ENCODE assay signal across 10 mouse cellular contexts in the genomic region with DNA sequence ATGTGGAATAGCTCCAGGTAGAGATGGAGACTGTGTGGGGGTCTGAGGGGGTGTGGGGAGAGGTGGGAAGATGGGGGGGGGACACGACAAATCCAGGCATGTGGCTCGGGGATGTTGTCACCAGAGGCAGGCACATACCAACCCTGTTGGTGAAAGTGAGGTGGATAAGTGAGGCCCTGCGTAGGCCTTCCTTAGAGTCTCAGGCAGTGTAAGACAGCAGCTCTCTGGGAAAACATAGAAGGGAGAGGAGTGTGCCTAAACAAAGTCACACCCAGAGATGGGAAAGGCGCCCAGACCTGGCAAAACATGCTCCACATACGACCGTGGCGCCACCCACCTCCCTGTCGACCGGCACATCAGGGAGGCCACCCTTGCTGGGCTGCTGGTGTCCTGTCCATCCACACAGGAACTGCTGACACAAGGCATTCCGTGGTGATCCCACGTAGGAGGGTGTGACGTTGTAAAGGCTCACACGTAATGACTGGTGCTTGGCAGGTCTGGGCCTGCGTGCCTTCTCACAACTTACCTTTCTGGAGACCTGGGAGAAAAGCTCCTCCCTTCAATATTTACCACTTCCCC. TPM values are rescaled to one million over a fixed set of nuclear protein-coding genes. Genes with fewer than 3 reads are reported as not detected.
A peak's percentile ranks its signal among the peaks of the same experiment; 100 is the strongest.
DNase-seq lines count a peak whose midpoint lies in the region; ATAC-seq lines count a peak whose summit lies in the region.
"Had no signal": no experiment of that assay in that cellular context is flagged by ENCODE, and none has a peak within 500 bp of the region (broad histone marks: within the 10 kb centered on the region; RNA-seq: fewer than 3 reads in every experiment).

No protein-coding gene starts in this region.

- no peak for DNase-seq in heart, adult 11 months
- peak; percentile 60 to 68 for DNase-seq in urinary bladder, adult 18-20 months (ENCODE audit: low spot score in 2 of 2)
- no peak for DNase-seq in urinary bladder, postnatal 4 days (ENCODE audit: low spot score in 2 of 2)
- DNase-seq in urinary bladder, postnatal 25 days (ENCODE audit: low spot score), result peak; percentile 45
- DNase-seq in embryo, embryonic 10 days (ENCODE audit: low spot score), result no peak
- no peak for DNase-seq in spleen, postnatal 14 days (ENCODE audit: low spot score in 2 of 2)

- H3K9ac ChIP-seq in heart, embryonic 16.5 days (ENCODE audit: low read length), result no peak overlapping the region
- no peak overlapping the region for H3K9ac ChIP-seq in intestine, embryonic 15.5 days

- no peaks in the 10 kb centered on the region for H3K27me3 ChIP-seq in heart, embryonic 16.5 days (ENCODE audit: control insufficient read depth, insufficient read depth, low read length)
- no peaks in the 10 kb centered on the region for H3K27me3 ChIP-seq in intestine, embryonic 15.5 days (replicated peaks)

- no peak overlapping the region for H3K4me2 ChIP-seq in heart, embryonic 16.5 days (ENCODE audit: low read depth, low read length)
- H3K4me2 ChIP-seq in intestine, embryonic 15.5 days (replicated peaks), result 0 out of 2 replicates have a peak overlapping the region, but pooled peaks have one; percentile 4

- WGBS in heart, embryonic 16.5 days, result 58% methylated on average over 14 of the region's 14 CpGs
- WGBS in intestine, embryonic 15.5 days, result 48% methylated on average over 14 of the region's 14 CpGs

- no peaks in the 10 kb centered on the region; the same call in 1 of the 2 replicates for H3K36me3 ChIP-seq in heart, embryonic 16.5 days (ENCODE audit: control insufficient read depth, insufficient read depth)
- H3K36me3 ChIP-seq in intestine, embryonic 15.5 days, result no peaks in the 10 kb centered on the region
- H3K36me3 ChIP-seq: hindbrain, embryonic 10.5 days had no signal

- ATAC-seq in heart, embryonic 16.5 days (replicated peaks; ENCODE audit: extremely low read depth, insufficient read depth, low FRiP score), result no peak
- no peak for ATAC-seq in intestine, embryonic 15.5 days

- peaks cover 22% of the 10 kb centered on the region for H3K4me1 ChIP-seq in heart, embryonic 16.5 days (ENCODE audit: control insufficient read depth, insufficient read depth, low read length)
- peaks cover 6% of the 10 kb centered on the region for H3K4me1 ChIP-seq in intestine, embryonic 15.5 days (replicated peaks)

- peak overlapping the region; percentile 23; the same call in 1 of the 2 replicates for H3K27ac ChIP-seq in heart, embryonic 16.5 days (ENCODE audit: low read length)
- H3K27ac ChIP-seq in intestine, embryonic 15.5 days, result no peak overlapping the region
- H3K27ac ChIP-seq: hindbrain, embryonic 10.5 days; layer of hippocampus, adult 2 months had no signal

- H3K4me3 ChIP-seq in heart, embryonic 16.5 days (ENCODE audit: low read length), result no peak overlapping the region
- H3K4me3 ChIP-seq in intestine, embryonic 15.5 days (replicated peaks), result no peak overlapping the region
- H3K4me3 ChIP-seq: hindbrain, embryonic 10.5 days; layer of hippocampus, adult 2 months had no signal

- no peaks in the 10 kb centered on the region for H3K9me3 ChIP-seq in heart, embryonic 16.5 days (replicated peaks; ENCODE audit: control insufficient read depth, low read length)
- H3K9me3 ChIP-seq in intestine, embryonic 15.5 days, result no peaks in the 10 kb centered on the region
- H3K9me3 ChIP-seq: hindbrain, embryonic 10.5 days had no signal

RNA-seq across cellular contexts. Expression of gene Itgb5, which starts 42.5 kb away (rescaled TPM):
- polyA plus RNA-seq in heart, embryonic 16.5 days (2015; fragmentation: Nextera tagmentation; extraction: Ambion mirVana), result 29.4 and 50.3 TPM in 2 replicates
- 35.8 and 36.1 TPM in 2 replicates for polyA plus RNA-seq in intestine, embryonic 15.5 days (2015; fragmentation: Nextera tagmentation; extraction: Ambion mirVana)

Comparison
In these comparisons a context has a peak if more than half of its experiments do, and no peak if none do; other contexts are left out.
1. DNase-seq: peak in urinary bladder, adult 18-20 months (2 of 2) and urinary bladder, postnatal 25 days (single experiment); none in heart, adult 11 months (single experiment), urinary bladder, postnatal 4 days (0 of 2), embryo, embryonic 10 days (single experiment) and spleen, postnatal 14 days (0 of 2).